Mouse (Mus musculus) small intestine, adult 2 months (tissue): ENCODE data around the gene Dab1.

Source experiments
- CTCF ChIP-seq: fragments of 200-500 bp; IDR thresholded peaks from 2 replicates; pipeline ENCODE4 v1.5.1; 2012; ENCODE audit warnings: low read depth, mild to moderate bottlenecking, control low read depth, inconsistent platforms, low read length, moderate library complexity, mixed read lengths; ENCODE audit not compliant: insufficient replicate concordance, insufficient read length; ENCODE audit errors: extremely low read depth
- POLR2A ChIP-seq: fragments of 200-500 bp; IDR thresholded peaks from 2 replicates; pipeline ENCODE4 v1.6.1; 2012; ENCODE audit warnings: low read depth, mild to moderate bottlenecking, control low read depth, inconsistent platforms, low read length, moderate library complexity

DNA sequence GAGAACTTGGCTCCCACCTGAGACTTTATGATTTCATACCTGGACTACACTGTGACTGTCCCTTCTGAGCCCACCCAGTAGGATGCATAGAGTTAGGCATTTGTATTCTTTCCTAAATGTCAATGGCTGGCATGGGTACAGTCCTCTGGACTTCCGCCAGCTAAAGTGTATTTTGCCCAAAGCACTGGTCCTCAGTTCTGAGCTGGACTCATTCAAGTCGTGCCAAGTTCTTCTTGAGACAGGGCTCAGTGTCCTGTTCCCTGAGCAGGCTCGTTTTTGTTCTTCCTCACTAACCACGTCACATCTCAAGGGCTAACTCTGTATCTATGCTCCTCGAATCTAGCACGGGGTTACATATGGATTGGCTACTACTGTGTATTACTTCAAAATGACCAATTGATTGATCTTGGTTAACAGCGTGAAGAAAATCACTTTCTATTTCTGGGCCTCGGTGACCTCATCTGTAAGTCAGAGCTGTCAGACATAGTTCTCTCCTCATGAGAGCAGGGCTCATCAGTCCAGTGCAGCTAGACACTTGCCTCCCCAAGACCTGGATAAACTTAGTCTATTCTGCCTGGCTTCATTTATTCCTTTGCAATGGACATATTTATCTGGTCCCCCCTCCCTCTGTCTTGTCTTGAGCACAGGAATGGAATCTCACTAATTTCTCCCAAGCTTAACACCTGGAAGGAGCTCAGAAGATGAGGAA, 1023.8 kb downstream of the Dab1 start:
- TF ChIP-seq CTCF, result no peak
- TF ChIP-seq POLR2A, result no peak
